In the genomic region with DNA sequence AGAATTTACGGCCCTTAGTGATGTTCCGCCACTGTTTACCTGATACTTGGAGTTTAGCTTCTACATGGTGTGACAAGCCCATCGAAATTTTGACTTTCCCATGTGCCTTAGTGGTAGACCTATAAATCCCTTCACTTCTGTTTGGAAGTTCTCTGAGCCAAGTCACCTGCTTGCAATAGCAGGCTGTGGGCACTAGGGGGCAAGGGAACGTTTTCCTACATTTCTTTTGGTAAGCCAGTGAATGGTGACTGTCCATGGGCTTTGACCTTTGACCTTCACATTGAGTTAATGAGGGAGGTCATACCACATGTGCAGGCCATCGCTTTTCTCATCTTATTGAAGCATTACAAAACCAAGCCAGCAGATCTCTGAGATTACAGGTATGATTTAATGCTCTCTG, we compare ENCODE assay signal across 9 mouse cellular contexts. TPM values are rescaled to one million over a fixed set of nuclear protein-coding genes. Genes with fewer than 3 reads are reported as not detected.
DNase-seq lines count a peak whose midpoint lies in the region; ATAC-seq and TF ChIP-seq lines count a peak whose summit lies in the region.
"Had no signal": no experiment of that assay in that cellular context is flagged by ENCODE, and none has a peak within 500 bp of the region (broad histone marks: within the 10 kb centered on the region; RNA-seq: fewer than 3 reads in every experiment).

No protein-coding gene starts in this region.

- peak; percentile 88 for TF ChIP-seq EP300 in heart, adult 2 months (IDR thresholded peaks at IDR 0.05; ENCODE audit: insufficient read depth, low read depth, low read length)
- TF ChIP-seq EP300 in stomach, postnatal 0 days (optimal IDR thresholded peaks at IDR 0.05) = no peak

- TF ChIP-seq CTCF in heart, adult 2 months (IDR thresholded peaks at IDR 0.05) = peak; percentile 96
- peak; percentile 76 for TF ChIP-seq CTCF in midbrain, postnatal 0 days (IDR thresholded peaks at IDR 0.05)
- TF ChIP-seq CTCF in stomach, postnatal 0 days (IDR thresholded peaks at IDR 0.05; ENCODE audit: low read depth) = peak; percentile 89

- no peak for TF ChIP-seq POLR2A in heart, adult 2 months (IDR thresholded peaks at IDR 0.05; ENCODE audit: insufficient read depth, low read depth, low read length)

- DNase-seq in heart, adult 2 months = peak; percentile 65 to 79
- peak; percentile 89 for DNase-seq in ES-CJ7 (ENCODE audit: low read depth, low spot score)
- DNase-seq in gastrocnemius, adult 8-10 months (ENCODE audit: low spot score in 2 of 2) = peak; percentile 56 to 58
- peak; percentile 30 to 66 for DNase-seq in layer of hippocampus, postnatal 25 days (ENCODE audit: extremely low spot score in 1 of 2, low spot score in 1 of 2)
- peak; percentile 47 for DNase-seq in midbrain, postnatal 0 days (ENCODE audit: low spot score)
- peak; percentile 59 for DNase-seq in stomach, postnatal 0 days (ENCODE audit: low spot score)

- WGBS in heart, adult 2 months = 58% methylated on average over 5 of the region's 5 CpGs
- WGBS in heart, embryonic 11.5 days (ENCODE audit: insufficient replicate concordance) = 43% methylated on average over 5 of the region's 5 CpGs
- 46% methylated on average over 5 of the region's 5 CpGs for WGBS in midbrain, postnatal 0 days
- 44% methylated on average over 5 of the region's 5 CpGs for WGBS in stomach, postnatal 0 days

- peaks cover 6% of the 10 kb centered on the region for H3K4me1 ChIP-seq in heart, adult 2 months (ENCODE audit: control insufficient read depth, insufficient read depth, low read length)
- H3K4me1 ChIP-seq in heart, embryonic 11.5 days (ENCODE audit: control insufficient read depth, insufficient read depth, low read length) = peaks cover 15% of the 10 kb centered on the region
- no peaks in the 10 kb centered on the region for H3K4me1 ChIP-seq in midbrain, postnatal 0 days (ENCODE audit: insufficient read depth, low read length)
- H3K4me1 ChIP-seq in stomach, postnatal 0 days (replicated peaks; ENCODE audit: control insufficient read depth, insufficient read depth) = no peaks in the 10 kb centered on the region

- no peak overlapping the region for H3K4me2 ChIP-seq in heart, embryonic 11.5 days
- H3K4me2 ChIP-seq in midbrain, postnatal 0 days (ENCODE audit: low read depth, low read length, poor library complexity, severe bottlenecking) = no peak overlapping the region
- H3K4me2 ChIP-seq in stomach, postnatal 0 days (replicated peaks; ENCODE audit: low read depth) = no peak overlapping the region
- H3K4me2 ChIP-seq: lung, embryonic 15.5 days had no signal

- H3K36me3 ChIP-seq in heart, adult 2 months (ENCODE audit: control insufficient read depth, insufficient read depth, low read length) = no peaks in the 10 kb centered on the region
- no peaks in the 10 kb centered on the region for H3K36me3 ChIP-seq in heart, embryonic 11.5 days (ENCODE audit: control insufficient read depth, insufficient read depth, low read length)
- no peaks in the 10 kb centered on the region for H3K36me3 ChIP-seq in midbrain, postnatal 0 days (ENCODE audit: insufficient read depth, low read length)
- no peaks in the 10 kb centered on the region for H3K36me3 ChIP-seq in stomach, postnatal 0 days (ENCODE audit: control insufficient read depth, insufficient read depth, low read length)
- H3K36me3 ChIP-seq: lung, embryonic 15.5 days had no signal

- intact Hi-C loops in heart, adult 2 months (cut with DNase I) = loop anchor here (2.0 kb wide), 3 partner anchors 78 to 390 kb away; no protein-coding TSS in a partner anchor

- no peak overlapping the region for H3K4me3 ChIP-seq in heart, adult 2 months
- no peak overlapping the region for H3K4me3 ChIP-seq in heart, embryonic 11.5 days (ENCODE audit: low read depth, low read length)
- H3K4me3 ChIP-seq in midbrain, postnatal 0 days (ENCODE audit: low read depth, low read length) = no peak overlapping the region
- no peak overlapping the region for H3K4me3 ChIP-seq in stomach, postnatal 0 days (ENCODE audit: low read depth, low read length)
- H3K4me3 ChIP-seq: lung, embryonic 15.5 days had no signal

- no peaks in the 10 kb centered on the region for H3K9me3 ChIP-seq in heart, embryonic 11.5 days (replicated peaks; ENCODE audit: control insufficient read depth, low read length)
- no peaks in the 10 kb centered on the region for H3K9me3 ChIP-seq in midbrain, postnatal 0 days (ENCODE audit: low read length)
- no peaks in the 10 kb centered on the region for H3K9me3 ChIP-seq in stomach, postnatal 0 days (ENCODE audit: control insufficient read depth, low read length)
- H3K9me3 ChIP-seq: lung, embryonic 15.5 days had no signal

- no peaks in the 10 kb centered on the region for H3K27me3 ChIP-seq in heart, adult 2 months (ENCODE audit: control insufficient read depth, insufficient read depth, low read length)
- H3K27me3 ChIP-seq in heart, embryonic 11.5 days (ENCODE audit: control insufficient read depth, insufficient read depth, low read length) = no peaks in the 10 kb centered on the region
- no peaks in the 10 kb centered on the region for H3K27me3 ChIP-seq in midbrain, postnatal 0 days (ENCODE audit: insufficient read depth, low read length)
- no peaks in the 10 kb centered on the region for H3K27me3 ChIP-seq in stomach, postnatal 0 days (ENCODE audit: control insufficient read depth, insufficient read depth, low read length)
- H3K27me3 ChIP-seq: lung, embryonic 15.5 days had no signal

- no peak overlapping the region for H3K9ac ChIP-seq in heart, adult 2 months (ENCODE audit: low read depth, low read length)
- no peak overlapping the region for H3K9ac ChIP-seq in heart, embryonic 11.5 days (ENCODE audit: low read depth, low read length)
- no peak overlapping the region for H3K9ac ChIP-seq in midbrain, postnatal 0 days (replicated peaks; ENCODE audit: low read length, poor library complexity, severe bottlenecking)
- H3K9ac ChIP-seq in stomach, postnatal 0 days (ENCODE audit: low read length) = no peak overlapping the region
- H3K9ac ChIP-seq: lung, embryonic 15.5 days had no signal

- no peak for ATAC-seq in heart, embryonic 11.5 days (replicated peaks; ENCODE audit: insufficient number of reproducible peaks, low FRiP score, low TSS enrichment)
- peak; percentile 41; the same call in 1 of the 2 replicates for ATAC-seq in cerebellum, adult (ENCODE audit: insufficient number of reproducible peaks, low FRiP score, low TSS enrichment)
- ATAC-seq in midbrain, postnatal 0 days (ENCODE audit: low FRiP score) = no peak
- ATAC-seq in stomach, postnatal 0 days (ENCODE audit: low FRiP score, low TSS enrichment) = no peak

- no peak overlapping the region for H3K27ac ChIP-seq in heart, adult 2 months
- no peak overlapping the region for H3K27ac ChIP-seq in heart, embryonic 11.5 days (ENCODE audit: low read depth, low read length)
- no peak overlapping the region for H3K27ac ChIP-seq in midbrain, postnatal 0 days (ENCODE audit: low read depth, low read length)
- no peak overlapping the region for H3K27ac ChIP-seq in stomach, postnatal 0 days (replicated peaks)
- H3K27ac ChIP-seq: lung, embryonic 15.5 days had no signal

- H3K79me2 ChIP-seq in heart, adult 2 months (replicated peaks; ENCODE audit: control insufficient read depth, insufficient read depth, low read length) = no peaks in the 10 kb centered on the region

RNA-seq across cellular contexts. Expression of gene 1700020N01Rik, which starts 8.0 kb away (rescaled TPM):
- total RNA-seq in heart, adult 2 months (2021) = not detected
- not detected in 2 replicates for polyA plus RNA-seq in heart, adult 2 months (2012; rRNA removed)
- 0.28 and 0.30 TPM in 2 replicates for polyA plus RNA-seq in heart, embryonic 11.5 days (2014; fragmentation: Nextera tagmentation; extraction: Ambion mirVana)
- total RNA-seq in gastrocnemius, adult 8-10 months (2022) = not detected
- not detected for total RNA-seq in layer of hippocampus, postnatal 25 days (2021)
- total RNA-seq in midbrain, postnatal 0 days (2014; rRNA removed) = not detected in 2 replicates
- not detected in 2 replicates for polyA plus RNA-seq in midbrain, postnatal 0 days (2015; fragmentation: Nextera tagmentation; extraction: Ambion mirVana)
- not detected in 2 replicates for polyA plus RNA-seq in stomach, postnatal 0 days (2015; fragmentation: Nextera tagmentation; extraction: Ambion mirVana)
- polyA plus RNA-seq: lung, embryonic 15.5 days had no signal
